Mouse (Mus musculus) kidney, adult 2 months (tissue): ENCODE measurements around the gene Mrpl33. TPM values are rescaled to one million over a fixed set of nuclear protein-coding genes. Genes with fewer than 3 reads are reported as not detected.
A peak's percentile ranks its signal among the peaks of the same experiment; 100 is the strongest.

ENCODE experiments used
- DNase-seq: peaks from one replicate; pipeline ENCODE4 v3.0.0; 2021
- H3K27ac ChIP-seq: fragments of 200-500 bp; 2 replicates; pipeline ENCODE4 v1.5.1; 2012; ENCODE audit warnings: low read depth, low read length, control low read depth, inconsistent platforms; ENCODE audit not compliant: insufficient read depth
- H3K27me3 ChIP-seq: fragments of 200-500 bp; replicated peaks from 2 replicates; pipeline ENCODE4 v1.6.1; 2012; ENCODE audit warnings: mild to moderate bottlenecking, moderate library complexity, low read length, inconsistent platforms; ENCODE audit not compliant: control insufficient read depth, insufficient read depth
- H3K36me3 ChIP-seq: fragments of 200-500 bp; 2 replicates; pipeline ENCODE4 v1.6.1; 2012; ENCODE audit warnings: mild to moderate bottlenecking, moderate library complexity, low read length, inconsistent platforms; ENCODE audit not compliant: control insufficient read depth, insufficient read depth
- H3K4me1 ChIP-seq: fragments of 200-500 bp; 2 replicates; pipeline ENCODE4 v1.6.1; 2011; ENCODE audit warnings: low read length; ENCODE audit not compliant: control insufficient read depth, insufficient read depth
- H3K4me3 ChIP-seq: fragments of 200-500 bp; 2 replicates; pipeline ENCODE4 v1.5.1; 2011; ENCODE audit warnings: mild to moderate bottlenecking, low read depth, low read length, control low read depth; ENCODE audit not compliant: insufficient read depth
- CTCF ChIP-seq: fragments of 200-500 bp; conservative IDR thresholded peaks from 2 replicates; pipeline ENCODE4 v1.5.1; 2011; ENCODE audit warnings: low read depth, mild to moderate bottlenecking, control low read depth, low read length, moderate library complexity, mixed read lengths; ENCODE audit not compliant: insufficient read depth, insufficient read length
- POLR2A ChIP-seq: fragments of 200-500 bp; IDR thresholded peaks from one replicate; pipeline ENCODE4 v1.6.1; 2011; ENCODE audit warnings: low read depth, low read length, control low read depth
- WGBS: fragments of 180-500 bp; shearing (Covaris S2); methylation state at CpG from one replicate; pipeline ENCODE4 v1.1.7; 2018; 5-methylcytosine and 5-hydroxymethylcytosine counted together
- polyA plus RNA-seq: library from polyadenylated mRNA; depleted of rRNA; stranded (reverse); fragments of >200 nt; gene quantifications from 2 replicates; pipeline ENCODE4 v1.2.3, GENCODE M21; 2012; rRNA removed

Gene Mrpl33
- polyA plus RNA-seq, result 24.1 and 34.3 TPM in 2 replicates

DNA sequence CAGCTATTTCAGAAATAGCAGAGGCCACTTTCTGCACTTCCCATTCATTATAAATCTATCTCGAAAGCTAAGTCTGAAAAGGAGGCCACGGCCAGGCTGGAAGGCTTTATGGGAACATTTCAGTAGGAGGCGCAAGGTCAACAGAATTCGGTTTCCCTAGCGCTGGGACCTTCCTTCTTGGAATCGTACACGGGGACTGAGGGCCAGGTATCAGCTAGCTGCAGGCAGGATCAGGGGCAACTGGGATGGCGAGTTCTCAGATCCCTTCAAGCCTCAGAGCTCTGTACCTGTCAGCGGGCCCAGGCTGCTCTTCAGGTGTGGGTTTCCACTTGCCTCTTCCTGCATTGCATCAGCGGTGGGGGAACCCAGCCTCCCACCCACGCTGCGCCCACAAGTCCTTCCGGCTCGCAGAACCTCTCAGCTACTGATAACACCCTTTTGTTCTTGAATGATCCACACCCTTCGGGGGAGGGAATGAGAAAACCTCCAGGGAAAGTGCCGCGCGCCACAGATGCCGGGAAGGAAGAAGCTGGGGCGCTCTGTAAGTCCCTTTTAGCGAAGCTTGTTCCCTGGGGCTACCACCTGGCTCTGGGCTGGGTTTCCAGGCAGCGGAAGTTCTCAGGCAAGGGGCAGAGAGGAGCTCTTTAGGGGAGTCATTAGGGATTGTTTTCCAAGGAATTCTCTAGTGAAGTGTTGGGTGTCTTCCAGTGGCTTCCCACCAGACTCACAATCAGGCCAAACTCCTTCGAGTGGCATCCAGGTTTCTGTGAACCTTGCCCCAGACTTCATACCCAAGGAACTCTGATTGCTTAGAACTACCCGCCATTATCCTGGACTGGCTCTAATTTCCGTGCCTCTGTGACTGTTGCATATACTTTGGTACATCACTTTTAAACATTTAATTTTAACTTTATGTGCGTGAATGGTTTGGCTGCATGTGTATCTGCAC lies at the start of gene Mrpl33:
Mrpl33 (plus strand) TSS at position 455 of the 949 bp plus-strand sequence.
- peak; percentile 47 for DNase-seq
- Histone ChIP-seq H3K27me3 (no peaks in the 10 kb centered on the region), H3K4me3 (peak within 1 kb of the TSS; percentile 16), H3K4me1 (0 out of 2 replicates have a peak, but pooled peaks cover 3% of the 10 kb centered on the region), H3K27ac (no peak within 1 kb of the TSS), H3K36me3 (no peaks in the 10 kb centered on the region)
- 29% methylated on average over 26 of the region's 26 CpGs for WGBS
- TF ChIP-seq POLR2A (no peak), CTCF (0 out of 2 replicates have a peak, but pooled peaks have one; percentile 12)

DNA sequence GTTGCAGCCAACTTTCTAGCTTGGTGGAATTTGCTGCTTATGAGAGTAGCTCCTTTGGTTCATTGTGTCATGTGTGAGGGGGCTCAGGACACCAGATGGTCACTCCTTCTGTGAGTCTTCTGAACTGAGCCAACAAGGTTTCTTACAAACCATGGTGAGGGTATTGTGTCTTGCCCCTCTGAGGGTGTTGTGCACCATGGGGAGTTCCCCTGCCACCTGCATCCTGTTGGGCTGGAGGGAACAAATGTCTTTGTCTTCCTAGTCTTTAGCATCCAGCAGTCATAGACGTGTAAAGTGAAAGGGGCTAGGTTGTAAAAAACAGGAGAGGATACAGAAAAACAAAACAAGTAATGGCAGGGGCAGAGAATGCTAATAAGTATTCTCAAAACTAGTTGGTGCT lies 37.3 kb upstream of the Mrpl33 start:
- Histone ChIP-seq H3K27ac (no peak overlapping the region), H3K36me3 (no peaks in the 10 kb centered on the region; the same call in none of the 2 replicates), H3K4me3 (no peak overlapping the region), H3K4me1 (no peaks in the 10 kb centered on the region; the same call in 1 of the 2 replicates), H3K27me3 (no peaks in the 10 kb centered on the region)
- DNase-seq, result no peak
- WGBS, result 53% methylated on average over 1 of the region's 1 CpGs
- TF ChIP-seq CTCF (no peak), POLR2A (no peak)

DNA sequence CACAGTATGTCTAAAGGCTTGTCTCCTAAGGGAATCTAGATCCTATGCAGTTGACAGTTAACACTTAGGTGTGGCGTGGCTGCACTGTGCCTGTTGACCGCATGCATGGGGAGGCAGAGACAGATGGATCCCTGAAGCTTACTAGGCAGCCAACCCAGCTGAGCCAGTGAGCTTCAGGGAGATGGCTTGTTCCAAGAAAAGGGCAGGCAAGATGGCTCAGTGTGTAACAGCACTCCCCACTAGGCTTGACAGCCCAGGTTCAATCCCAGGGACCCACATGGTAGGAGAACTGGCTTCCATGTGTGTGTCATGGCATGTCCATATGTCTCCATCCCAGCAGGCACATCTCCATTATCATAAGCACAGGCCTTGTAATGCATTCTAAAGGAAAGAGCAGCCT lies 36.4 kb upstream of the Mrpl33 start:
- H3K27me3 ChIP-seq, result no peaks in the 10 kb centered on the region
- no peak for TF ChIP-seq POLR2A
- TF ChIP-seq CTCF, result no peak
- no peaks in the 10 kb centered on the region; the same call in 1 of the 2 replicates for H3K4me1 ChIP-seq
- H3K27ac ChIP-seq, result no peak overlapping the region
- 100% methylated on average over 2 of the region's 2 CpGs for WGBS
- H3K4me3 ChIP-seq, result no peak overlapping the region
- DNase-seq, result no peak
- H3K36me3 ChIP-seq, result no peaks in the 10 kb centered on the region; the same call in none of the 2 replicates

DNA sequence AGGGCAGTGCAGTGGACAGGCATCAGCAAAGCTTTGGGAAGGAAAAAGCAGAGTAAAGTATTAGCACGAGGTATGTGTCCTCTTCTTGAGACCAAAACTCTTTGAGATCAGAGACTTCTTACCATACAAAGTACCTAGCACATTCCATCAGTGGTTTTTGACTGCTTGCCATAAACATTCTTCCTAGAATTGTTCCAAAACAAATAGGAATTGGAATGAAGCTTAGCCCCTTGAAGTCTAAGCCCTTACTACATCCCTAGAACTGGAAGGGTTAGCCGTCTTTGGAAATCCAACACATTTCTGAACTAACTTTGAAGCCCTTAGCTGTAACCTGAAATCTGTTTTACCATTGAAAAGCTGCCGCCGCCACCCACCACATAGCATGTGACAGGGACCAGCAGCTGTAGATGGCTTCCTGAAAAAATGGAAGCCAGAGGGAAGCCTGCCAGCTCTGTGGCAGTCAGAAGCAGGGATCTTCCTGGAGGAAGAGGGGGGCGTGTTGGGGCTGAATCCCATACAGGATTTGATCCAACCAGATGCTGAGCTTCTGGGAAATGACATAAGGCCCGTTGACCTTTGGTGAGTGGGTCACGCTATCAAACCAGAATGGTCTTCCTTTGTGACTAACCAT lies 34.6 kb upstream of the Mrpl33 start:
- Histone ChIP-seq H3K4me1 (no peaks in the 10 kb centered on the region; the same call in 1 of the 2 replicates), H3K27me3 (no peaks in the 10 kb centered on the region), H3K27ac (peak overlapping the region; percentile 19), H3K36me3 (no peaks in the 10 kb centered on the region), H3K4me3 (no peak overlapping the region)
- WGBS, result 60% methylated on average over 7 of the region's 7 CpGs
- peak; percentile 82 for DNase-seq
- no peak for TF ChIP-seq CTCF
- no peak for TF ChIP-seq POLR2A

DNA sequence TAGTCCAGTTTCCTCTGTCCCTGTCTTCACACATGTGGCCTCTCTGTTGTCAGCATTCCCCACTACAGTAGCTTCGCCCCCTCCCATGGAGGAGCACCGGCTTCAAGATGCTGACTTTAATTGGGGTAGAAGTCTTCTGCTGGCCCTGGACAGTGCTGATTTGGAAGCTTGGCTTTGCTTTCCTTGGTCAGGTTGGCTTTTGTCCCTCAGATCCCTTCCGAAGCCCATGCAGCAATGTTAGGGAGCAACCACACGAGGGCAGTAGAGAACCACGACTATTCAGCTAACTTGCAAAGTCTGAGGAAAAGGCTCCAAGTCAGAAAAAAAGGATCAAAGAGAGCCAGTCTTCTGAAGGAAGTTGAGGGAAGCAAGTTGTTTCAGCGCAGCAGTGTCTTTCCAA lies 33.2 kb upstream of the Mrpl33 start:
- Histone ChIP-seq H3K4me3 (no peak overlapping the region), H3K27ac (no peak overlapping the region), H3K27me3 (no peaks in the 10 kb centered on the region), H3K4me1 (peaks cover 3% of the 10 kb centered on the region), H3K36me3 (no peaks in the 10 kb centered on the region)
- DNase-seq, result peak; percentile 81
- TF ChIP-seq CTCF, result peak; percentile 93
- no peak for TF ChIP-seq POLR2A
- WGBS, result 7% methylated on average over 6 of the region's 6 CpGs

DNA sequence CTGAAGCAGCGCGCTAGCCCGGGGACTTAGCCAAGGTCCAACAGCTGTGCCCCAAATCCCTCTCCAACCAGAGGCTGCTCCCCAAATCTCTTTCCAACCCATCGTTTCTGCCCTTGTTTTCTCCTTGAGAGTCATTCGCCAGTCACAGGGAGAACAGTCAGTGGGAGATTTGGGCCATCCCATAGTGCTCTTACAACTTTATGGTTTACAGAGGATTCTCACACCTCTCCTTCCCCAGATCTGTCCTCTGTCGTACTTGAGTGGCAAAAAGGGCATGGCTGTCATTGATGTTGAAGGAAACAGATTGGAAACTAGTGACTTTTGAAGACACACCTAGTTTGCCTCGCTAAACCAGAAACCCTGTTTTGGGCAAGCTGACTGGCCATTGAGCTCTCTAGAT lies 32.8 kb upstream of the Mrpl33 start:
- Histone ChIP-seq H3K36me3 (no peaks in the 10 kb centered on the region), H3K4me3 (no peak overlapping the region), H3K27ac (no peak overlapping the region), H3K4me1 (peaks cover 5% of the 10 kb centered on the region), H3K27me3 (no peaks in the 10 kb centered on the region)
- 34% methylated on average over 7 of the region's 7 CpGs for WGBS
- no peak for TF ChIP-seq CTCF
- TF ChIP-seq POLR2A, result no peak
- DNase-seq, result no peak

DNA sequence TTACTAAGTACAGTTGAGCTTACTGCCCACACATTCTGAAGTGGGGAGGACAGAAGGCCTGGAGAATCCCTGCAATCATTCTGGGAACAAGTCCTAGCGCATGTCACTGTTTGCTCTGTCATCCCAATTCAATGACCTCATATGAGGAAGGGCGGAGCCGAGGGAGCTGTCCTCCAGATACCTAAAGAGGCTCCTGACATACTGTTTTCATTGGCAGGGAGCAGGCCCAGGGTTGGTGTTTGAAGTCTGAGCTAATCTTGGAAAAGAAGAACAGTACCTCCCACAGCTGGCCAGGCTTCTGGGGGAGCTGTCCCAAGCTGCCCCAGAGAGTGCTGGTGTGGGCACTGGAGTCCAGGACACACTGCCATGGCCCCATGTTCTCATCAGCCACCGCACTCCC lies 31.8 kb upstream of the Mrpl33 start:
- Histone ChIP-seq H3K27ac (no peak overlapping the region), H3K4me3 (no peak overlapping the region), H3K4me1 (peaks cover 5% of the 10 kb centered on the region), H3K27me3 (no peaks in the 10 kb centered on the region), H3K36me3 (no peaks in the 10 kb centered on the region)
- no peak for TF ChIP-seq CTCF
- WGBS, result 81% methylated on average over 4 of the region's 4 CpGs
- DNase-seq, result peak; percentile 27
